Mouse (Mus musculus) stomach, postnatal 0 days (tissue): ENCODE data around the gene 9330182L06Rik.

Source experiments
- CTCF ChIP-seq: IDR thresholded peaks from 2 replicates; pipeline ENCODE4 v1.5.1; 2016; ENCODE audit warnings: antibody characterized with exemption, low read depth, mild to moderate bottlenecking, moderate library complexity
- EP300 ChIP-seq: optimal IDR thresholded peaks from 2 replicates; pipeline ENCODE3; 2016; ENCODE audit warnings: antibody characterized with exemption

DNA sequence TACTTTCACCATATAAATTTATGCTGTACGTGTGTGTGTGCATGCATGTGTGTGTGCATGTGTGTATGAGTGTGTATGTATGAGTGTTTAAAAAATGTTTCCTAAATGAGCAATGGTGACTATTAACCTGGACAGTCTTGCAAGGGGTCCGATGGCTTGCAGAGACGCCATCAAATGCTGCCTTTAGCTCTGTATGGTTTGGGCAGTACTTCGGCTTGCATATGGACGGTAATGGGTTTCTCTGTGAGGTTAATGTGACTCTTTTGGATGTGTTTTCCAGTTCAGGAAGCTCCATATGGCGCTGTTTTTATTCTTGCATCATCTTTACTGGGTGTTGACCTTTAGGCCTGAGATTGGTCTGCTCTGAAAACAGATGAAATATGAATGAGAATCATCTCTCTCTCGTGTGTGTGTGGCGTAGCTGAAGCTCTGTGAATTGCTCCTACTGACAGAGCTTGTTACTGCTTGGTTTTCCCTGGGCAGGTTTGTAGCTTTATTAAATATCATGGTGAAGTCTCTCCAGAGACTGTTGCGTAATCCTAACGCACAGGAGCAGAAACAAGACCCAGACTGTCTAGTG lies 79.2 kb downstream of the 9330182L06Rik start:
- TF ChIP-seq CTCF (no peak), EP300 (no peak)
